Mouse (Mus musculus) olfactory bulb, adult 2 months (tissue): ENCODE results near the gene Upk1b.

Experiments used
- CTCF ChIP-seq: fragments of 200-500 bp; IDR thresholded peaks from 2 replicates; pipeline ENCODE4 v1.5.1; 2012; ENCODE audit warnings: low read depth, mild to moderate bottlenecking, low read length, moderate library complexity; ENCODE audit not compliant: insufficient read depth
- POLR2A ChIP-seq: fragments of 200-500 bp; IDR thresholded peaks from 2 replicates; pipeline ENCODE4 v1.6.1; 2012; ENCODE audit warnings: mild to moderate bottlenecking, low read depth, low read length, moderate library complexity; ENCODE audit not compliant: insufficient read depth

GRCm38 (mm10) chr16:38768386-38768785, 31.7 kb downstream of the Upk1b start:
- no peak for TF ChIP-seq CTCF
- TF ChIP-seq POLR2A, result no peak
